Mouse (Mus musculus): Measurements from ENCODE around the gene Reep3. TPM values are rescaled to one million over a fixed set of nuclear protein-coding genes. Genes with fewer than 3 reads are reported as not detected.
A peak's percentile ranks its signal among the peaks of the same experiment; 100 is the strongest.

Gene Reep3
- polyA plus RNA-seq, 1 experiment from 2014 or later: 28.7 TPM

DNA sequence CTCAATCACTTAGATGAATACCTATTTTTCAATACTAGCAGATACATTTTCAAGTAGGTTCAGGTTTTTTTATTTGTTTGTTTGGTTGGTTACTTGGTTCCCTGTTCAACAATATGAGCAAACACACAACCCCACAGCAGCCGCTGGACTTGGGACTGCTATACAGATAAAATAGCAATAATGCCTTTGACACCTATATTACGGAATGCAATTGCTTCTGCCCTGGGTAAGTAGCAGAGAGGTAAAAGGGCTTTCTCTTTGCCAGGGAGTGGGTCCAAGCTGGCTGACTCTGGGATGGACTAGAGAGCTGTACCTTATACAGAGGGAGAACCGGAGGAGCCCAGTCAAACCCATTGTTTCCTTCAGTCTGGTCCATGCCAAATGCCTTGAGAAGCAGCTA is 56.3 kb downstream of the Reep3 start:
- no peak for ATAC-seq (ENCODE audit: insufficient number of reproducible peaks, insufficient read depth, low FRiP score, low read depth)
- H3K36me3 ChIP-seq (ENCODE audit: control insufficient read depth, insufficient read depth, low read length): no peaks in the 10 kb centered on the region
- H3K4me1 ChIP-seq (ENCODE audit: control insufficient read depth in 2 of 2, insufficient read depth in 2 of 2, low read length in 2 of 2): peaks cover 15 to 45% of the 10 kb centered on the region in 2 experiments
- no peak overlapping the region for H3K4me3 ChIP-seq (ENCODE audit: control insufficient read depth in 1 of 2, insufficient read depth in 1 of 2, low read depth in 1 of 2, low read length in 2 of 2)
- no peak overlapping the region for H3K9ac ChIP-seq (ENCODE audit: low read length)
- H3K27ac ChIP-seq (replicated peaks in 1 of 2; ENCODE audit: control insufficient read depth in 1 of 2, insufficient read depth in 1 of 2, low read depth in 2 of 2, low read length in 2 of 2): no peak overlapping the region
- no peaks in the 10 kb centered on the region; the same call in 1 of the 2 replicates for H3K9me3 ChIP-seq (ENCODE audit: control insufficient read depth, low read length)
- no peaks in the 10 kb centered on the region for H3K27me3 ChIP-seq (ENCODE audit: control insufficient read depth, insufficient read depth, low read length)
- 91% methylated on average over 3 of the region's 3 CpGs for WGBS
- H3K4me2 ChIP-seq (ENCODE audit: low read length): no peak overlapping the region

DNA sequence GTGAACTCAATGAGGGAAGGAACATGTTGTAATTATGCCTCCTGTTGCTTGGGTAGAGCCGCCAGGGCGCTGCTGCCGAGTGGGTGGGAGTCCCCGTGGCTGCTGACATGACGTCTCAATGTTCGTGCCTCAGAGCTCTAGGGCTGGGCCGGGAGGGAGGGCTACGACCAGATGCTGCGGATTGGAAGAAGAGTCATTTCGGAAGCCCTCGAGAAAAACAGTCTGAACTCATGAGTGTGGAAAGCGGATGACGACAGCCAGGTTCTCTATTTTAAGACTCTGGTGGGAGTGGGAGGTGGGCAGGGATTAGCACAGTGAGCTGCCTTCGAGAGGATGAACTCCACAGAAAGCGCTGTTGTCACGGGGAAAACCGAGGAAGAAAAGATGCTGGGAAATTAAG is 57.7 kb downstream of the Reep3 start:
- no peak for ATAC-seq (ENCODE audit: insufficient number of reproducible peaks, insufficient read depth, low FRiP score, low read depth)
- H3K36me3 ChIP-seq (ENCODE audit: control insufficient read depth, insufficient read depth, low read length): 0 out of 2 replicates have a peak, but pooled peaks cover 4% of the 10 kb centered on the region
- H3K4me1 ChIP-seq (ENCODE audit: control insufficient read depth in 2 of 2, insufficient read depth in 2 of 2, low read length in 2 of 2): peaks cover 12 to 33% of the 10 kb centered on the region in 2 experiments
- H3K4me2 ChIP-seq (ENCODE audit: low read length): peak overlapping the region; percentile 44
- H3K4me3 ChIP-seq (ENCODE audit: control insufficient read depth in 1 of 2, insufficient read depth in 1 of 2, low read depth in 1 of 2, low read length in 2 of 2): no peak overlapping the region
- no peaks in the 10 kb centered on the region for H3K9me3 ChIP-seq (ENCODE audit: control insufficient read depth, low read length)
- H3K27ac ChIP-seq (replicated peaks in 1 of 2; ENCODE audit: control insufficient read depth in 1 of 2, insufficient read depth in 1 of 2, low read depth in 2 of 2, low read length in 2 of 2): peak overlapping the region; percentile 37 to 49; a peak in 2 of 4 replicates
- WGBS: 25% methylated on average over 17 of the region's 17 CpGs
- H3K27me3 ChIP-seq (ENCODE audit: control insufficient read depth, insufficient read depth, low read length): no peaks in the 10 kb centered on the region
- H3K9ac ChIP-seq (ENCODE audit: low read length): peak overlapping the region; percentile 46; the same call in 1 of the 2 replicates

DNA sequence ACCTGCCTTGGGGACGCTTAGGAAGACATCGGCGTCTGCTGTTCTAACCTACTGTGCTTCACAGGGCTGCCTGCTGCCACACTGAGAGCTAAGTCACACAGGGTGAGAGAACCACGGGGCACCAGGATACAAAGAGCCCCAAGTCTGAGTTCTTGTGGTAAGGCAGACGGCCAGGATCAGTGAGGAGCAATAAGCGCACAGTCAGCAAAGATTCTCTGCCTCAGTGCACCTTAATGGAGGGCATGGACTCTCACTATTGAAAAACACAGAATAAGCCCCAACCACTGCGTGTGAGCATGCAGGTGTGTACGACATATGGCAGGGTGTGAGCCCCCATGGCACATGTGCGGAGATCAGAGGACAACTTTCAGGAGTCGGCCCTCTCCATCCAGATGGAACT is 60.2 kb downstream of the Reep3 start:
- H3K4me2 ChIP-seq (ENCODE audit: low read length): no peak overlapping the region
- ATAC-seq (ENCODE audit: insufficient number of reproducible peaks, insufficient read depth, low FRiP score, low read depth): no peak
- WGBS: 89% methylated on average over 10 of the region's 10 CpGs

GRCm38 (mm10) chr10:67036141-67036540 is 60.6 kb downstream of the Reep3 start:
- Histone ChIP-seq H3K9me3 (ENCODE audit: control insufficient read depth, low read length) (no peaks in the 10 kb centered on the region), H3K4me3 (ENCODE audit: control insufficient read depth in 1 of 2, insufficient read depth in 1 of 2, low read depth in 1 of 2, low read length in 2 of 2) (no peak overlapping the region), H3K4me1 (ENCODE audit: control insufficient read depth in 2 of 2, insufficient read depth in 2 of 2, low read length in 2 of 2) (peaks cover 11 to 24% of the 10 kb centered on the region in 2 experiments), H3K27me3 (ENCODE audit: control insufficient read depth, insufficient read depth, low read length) (no peaks in the 10 kb centered on the region), H3K36me3 (ENCODE audit: control insufficient read depth, insufficient read depth, low read length) (peaks cover 13% of the 10 kb centered on the region; the same call in 1 of the 2 replicates), H3K27ac (replicated peaks in 1 of 2; ENCODE audit: control insufficient read depth in 1 of 2, insufficient read depth in 1 of 2, low read depth in 2 of 2, low read length in 2 of 2) (no peak overlapping the region), H3K9ac (ENCODE audit: low read length) (no peak overlapping the region), H3K4me2 (ENCODE audit: low read length) (no peak overlapping the region)
- ATAC-seq (ENCODE audit: insufficient number of reproducible peaks, insufficient read depth, low FRiP score, low read depth): no peak
- WGBS: 70% methylated on average over 5 of the region's 5 CpGs

More for the DNA sequence above, 60.2 kb downstream of the Reep3 start:
- Histone ChIP-seq H3K4me3 (ENCODE audit: control insufficient read depth in 1 of 2, insufficient read depth in 1 of 2, low read depth in 1 of 2, low read length in 2 of 2) (no peak overlapping the region), H3K9ac (ENCODE audit: low read length) (no peak overlapping the region), H3K4me1 (ENCODE audit: control insufficient read depth in 2 of 2, insufficient read depth in 2 of 2, low read length in 2 of 2) (peaks cover 11 to 24% of the 10 kb centered on the region in 2 experiments), H3K27ac (replicated peaks in 1 of 2; ENCODE audit: control insufficient read depth in 1 of 2, insufficient read depth in 1 of 2, low read depth in 2 of 2, low read length in 2 of 2) (no peak overlapping the region), H3K36me3 (ENCODE audit: control insufficient read depth, insufficient read depth, low read length) (peaks cover 11% of the 10 kb centered on the region; the same call in 1 of the 2 replicates), H3K27me3 (ENCODE audit: control insufficient read depth, insufficient read depth, low read length) (no peaks in the 10 kb centered on the region), H3K9me3 (ENCODE audit: control insufficient read depth, low read length) (no peaks in the 10 kb centered on the region)

- Histone ChIP-seq H3K4me3 (ENCODE audit: control insufficient read depth in 1 of 2, insufficient read depth in 1 of 2, low read depth in 1 of 2, low read length in 2 of 2) (no peak overlapping the region), H3K9ac (ENCODE audit: low read length) (no peak overlapping the region), H3K27ac (replicated peaks in 1 of 2; ENCODE audit: control insufficient read depth in 1 of 2, insufficient read depth in 1 of 2, low read depth in 2 of 2, low read length in 2 of 2) (0 out of 4 replicates have a peak overlapping the region, but pooled peaks of 1 of the 2 experiments have one; percentile 28), H3K27me3 (ENCODE audit: control insufficient read depth, insufficient read depth, low read length) (no peaks in the 10 kb centered on the region), H3K36me3 (ENCODE audit: control insufficient read depth, insufficient read depth, low read length) (peaks cover 27% of the 10 kb centered on the region), H3K9me3 (ENCODE audit: control insufficient read depth, low read length) (no peaks in the 10 kb centered on the region), H3K4me2 (ENCODE audit: low read length) (no peak overlapping the region), H3K4me1 (ENCODE audit: control insufficient read depth in 2 of 2, insufficient read depth in 2 of 2, low read length in 2 of 2) (peaks cover 2 to 4% of the 10 kb centered on the region in 2 experiments)
- no peak for ATAC-seq (ENCODE audit: insufficient number of reproducible peaks, insufficient read depth, low FRiP score, low read depth)
- 35% methylated on average over 7 of the region's 7 CpGs for WGBS
These were observed 65.6 kb downstream of the Reep3 start for GRCm38 (mm10) chr10:67031186-67031585.

- Histone ChIP-seq H3K36me3 (ENCODE audit: control insufficient read depth, insufficient read depth, low read length) (peaks cover 29% of the 10 kb centered on the region), H3K9me3 (ENCODE audit: control insufficient read depth, low read length) (no peaks in the 10 kb centered on the region), H3K9ac (ENCODE audit: low read length) (no peak overlapping the region), H3K27me3 (ENCODE audit: control insufficient read depth, insufficient read depth, low read length) (no peaks in the 10 kb centered on the region), H3K4me3 (ENCODE audit: control insufficient read depth in 1 of 2, insufficient read depth in 1 of 2, low read depth in 1 of 2, low read length in 2 of 2) (no peak overlapping the region), H3K4me2 (ENCODE audit: low read length) (no peak overlapping the region), H3K4me1 (ENCODE audit: control insufficient read depth in 2 of 2, insufficient read depth in 2 of 2, low read length in 2 of 2) (peaks cover 2 to 9% of the 10 kb centered on the region in 2 experiments), H3K27ac (replicated peaks in 1 of 2; ENCODE audit: control insufficient read depth in 1 of 2, insufficient read depth in 1 of 2, low read depth in 2 of 2, low read length in 2 of 2) (no peak overlapping the region)
- ATAC-seq (ENCODE audit: insufficient number of reproducible peaks, insufficient read depth, low FRiP score, low read depth): no peak
- 88% methylated on average over 12 of the region's 12 CpGs for WGBS
These were observed 67.4 kb downstream of the Reep3 start for GRCm38 (mm10) chr10:67029297-67029696.

GRCm38 (mm10) chr10:67026375-67026774 is 70.4 kb downstream of the Reep3 start:
- H3K4me1 ChIP-seq (ENCODE audit: control insufficient read depth in 2 of 2, insufficient read depth in 2 of 2, low read length in 2 of 2): peaks cover 5 to 19% of the 10 kb centered on the region in 2 experiments
- H3K27me3 ChIP-seq (ENCODE audit: control insufficient read depth, insufficient read depth, low read length): no peaks in the 10 kb centered on the region
- ATAC-seq (ENCODE audit: insufficient number of reproducible peaks, insufficient read depth, low FRiP score, low read depth): no peak
- WGBS: 89% methylated on average over 8 of the region's 8 CpGs
- no peak overlapping the region for H3K4me3 ChIP-seq (ENCODE audit: control insufficient read depth in 1 of 2, insufficient read depth in 1 of 2, low read depth in 1 of 2, low read length in 2 of 2)
- H3K9me3 ChIP-seq (ENCODE audit: control insufficient read depth, low read length): no peaks in the 10 kb centered on the region
- H3K36me3 ChIP-seq (ENCODE audit: control insufficient read depth, insufficient read depth, low read length): peaks cover 29% of the 10 kb centered on the region
- no peak overlapping the region for H3K9ac ChIP-seq (ENCODE audit: low read length)
- no peak overlapping the region for H3K4me2 ChIP-seq (ENCODE audit: low read length)
- peak overlapping the region in 1 of 2 experiments; percentile 61; a peak in 2 of 4 replicates for H3K27ac ChIP-seq (replicated peaks in 1 of 2; ENCODE audit: control insufficient read depth in 1 of 2, insufficient read depth in 1 of 2, low read depth in 2 of 2, low read length in 2 of 2)

Measured in heart, embryonic 14.5 days (tissue).